Mouse (Mus musculus) cortical plate, adult 2 months (tissue): ENCODE data around the gene Gm10277.

Source experiments
- CTCF ChIP-seq: fragments of 200-500 bp; IDR thresholded peaks from 2 replicates; pipeline ENCODE4 v1.5.1; 2011; ENCODE audit warnings: mild to moderate bottlenecking, control low read depth, low read length; ENCODE audit not compliant: insufficient read depth; ENCODE audit errors: extremely low read depth
- POLR2A ChIP-seq: fragments of 200-500 bp; IDR thresholded peaks from 2 replicates; pipeline ENCODE4 v1.6.1; 2011; ENCODE audit warnings: mild to moderate bottlenecking, low read length, control low read depth; ENCODE audit not compliant: insufficient read depth; ENCODE audit errors: extremely low read depth

DNA sequence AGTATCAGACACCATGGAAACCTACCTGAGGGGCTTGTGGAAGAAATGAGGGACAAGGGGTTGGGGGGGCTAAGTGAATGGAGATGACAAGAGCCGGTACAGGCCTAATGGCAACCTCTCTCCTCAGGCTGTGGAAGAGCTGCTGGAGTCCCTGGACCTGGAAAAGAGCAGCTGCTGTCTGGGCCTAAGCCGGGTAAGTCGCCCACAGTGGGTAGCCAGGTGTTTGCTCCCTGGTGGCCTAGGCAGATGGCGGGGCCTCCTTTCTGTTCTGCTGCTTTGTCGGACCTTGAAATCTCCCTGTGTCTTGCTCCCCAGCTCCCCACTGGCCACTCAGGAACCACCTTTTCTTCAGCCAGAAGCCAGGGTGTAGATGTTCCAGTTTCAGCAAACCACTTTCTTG is 48.7 kb upstream of the Gm10277 start:
- TF ChIP-seq CTCF (no peak), POLR2A (no peak)
